Mouse (Mus musculus) heart, postnatal 0 days (tissue): ENCODE measurements around the gene Gtf2i.

ENCODE experiments used
- CTCF ChIP-seq: IDR thresholded peaks from 2 replicates; pipeline ENCODE4 v1.5.1; 2016; ENCODE audit warnings: antibody characterized with exemption, control low read depth, low read depth
- EP300 ChIP-seq: IDR thresholded peaks from 2 replicates; pipeline ENCODE4 v1.6.1; 2016; ENCODE audit warnings: antibody characterized with exemption, low read depth

DNA sequence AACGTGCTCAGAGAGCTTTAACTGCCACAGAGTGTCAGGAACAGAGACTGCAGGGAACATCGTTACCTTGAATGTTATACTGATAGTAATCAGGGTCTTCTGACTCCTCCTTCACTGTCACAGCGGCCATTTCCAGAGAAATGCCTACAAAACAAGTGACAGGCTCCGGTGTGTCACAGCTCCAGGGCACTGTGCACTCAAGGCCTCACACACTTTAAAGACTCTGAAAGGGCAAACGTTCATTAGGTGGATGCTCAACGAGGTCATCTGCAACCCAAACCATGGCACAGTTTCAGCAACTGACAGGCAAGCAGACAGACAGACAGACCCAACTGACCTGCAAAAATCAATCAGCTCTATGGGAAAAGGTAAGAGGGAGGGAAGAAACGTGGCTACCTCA lies 35.2 kb downstream of the Gtf2i start:
- TF ChIP-seq CTCF (no peak), EP300 (no peak)
